Mouse (Mus musculus) embryonic facial prominence, embryonic 12.5 days (tissue): Measurements from ENCODE around the gene A630001G21Rik. TPM values are rescaled to one million over a fixed set of nuclear protein-coding genes. Genes with fewer than 3 reads are reported as not detected.

Experiments
- ATAC-seq: fragments of 200-750 bp; cut with Nextera tagmentation; 2 replicates; pipeline ENCODE4 v1.8.0; 2017; ENCODE audit not compliant: insufficient number of reproducible peaks, insufficient read depth, low FRiP score, low TSS enrichment
- H3K27ac ChIP-seq: fragments of 300-500 bp; sonication (generic); 2 replicates; pipeline ENCODE4 v1.5.1; 2016; ENCODE audit warnings: mild to moderate bottlenecking
- H3K27me3 ChIP-seq: fragments of 300-500 bp; sonication (generic); 2 replicates; pipeline ENCODE4 v1.6.1; 2016; ENCODE audit warnings: mild to moderate bottlenecking, moderate library complexity
- H3K36me3 ChIP-seq: fragments of 300-500 bp; sonication (generic); 2 replicates; pipeline ENCODE4 v1.6.1; 2016; ENCODE audit warnings: mild to moderate bottlenecking
- H3K4me1 ChIP-seq: fragments of 300-500 bp; sonication (generic); 2 replicates; pipeline ENCODE4 v1.6.1; 2016
- H3K4me2 ChIP-seq: fragments of 300-500 bp; sonication (generic); replicated peaks from 2 replicates; pipeline ENCODE4 v1.6.1; 2016; ENCODE audit warnings: mild to moderate bottlenecking, moderate library complexity
- H3K4me3 ChIP-seq: fragments of 300-500 bp; sonication (generic); 2 replicates; pipeline ENCODE4 v1.5.1; 2016; ENCODE audit warnings: mild to moderate bottlenecking
- H3K9ac ChIP-seq: fragments of 300-500 bp; sonication (generic); 2 replicates; pipeline ENCODE4 v1.6.1; 2016; ENCODE audit warnings: mild to moderate bottlenecking, moderate library complexity
- H3K9me3 ChIP-seq: fragments of 300-500 bp; sonication (generic); 2 replicates; pipeline ENCODE4 v1.6.1; 2016; ENCODE audit warnings: mild to moderate bottlenecking, moderate library complexity
- WGBS: fragments of 180-500 bp; shearing (Covaris S2); methylation state at CpG from one replicate; pipeline ENCODE4 v1.1.7; 2016; 5-methylcytosine and 5-hydroxymethylcytosine counted together
- polyA plus RNA-seq: library from polyadenylated mRNA; unstranded; fragments of >200 nt; fragmentation: Nextera tagmentation; extraction: Ambion mirVana; gene quantifications from 2 replicates; pipeline ENCODE4 v1.2.1, GENCODE M21; 2016

Gene A630001G21Rik
- polyA plus RNA-seq, 1 experiment from 2014 or later, result 1.7 TPM

GRCm38 (mm10) chr1:85795196-85795595 lies 16.8 kb upstream of the A630001G21Rik start:
- Histone ChIP-seq H3K4me3 (0 out of 2 replicates have a peak overlapping the region, but pooled peaks have one; percentile 2), H3K9ac (no peak overlapping the region), H3K9me3 (no peaks in the 10 kb centered on the region), H3K4me1 (peaks cover 3% of the 10 kb centered on the region; the same call in 1 of the 2 replicates), H3K4me2 (peak overlapping the region; percentile 5; the same call in 1 of the 2 replicates), H3K27ac (no peak overlapping the region), H3K27me3 (no peaks in the 10 kb centered on the region), H3K36me3 (no peaks in the 10 kb centered on the region)
- ATAC-seq, result no peak
- 71% methylated on average over 3 of the region's 3 CpGs for WGBS

- Histone ChIP-seq H3K36me3 (no peaks in the 10 kb centered on the region), H3K4me1 (peaks cover 3% of the 10 kb centered on the region; the same call in 1 of the 2 replicates), H3K9ac (peak overlapping the region; percentile 97), H3K27me3 (no peaks in the 10 kb centered on the region), H3K4me3 (peak overlapping the region; percentile 97), H3K9me3 (no peaks in the 10 kb centered on the region), H3K4me2 (peak overlapping the region; percentile 75), H3K27ac (peak overlapping the region; percentile 94)
- no peak for ATAC-seq
- WGBS, result under 1% methylated on average over 38 of the region's 38 CpGs
Measured at GRCm38 (mm10) chr1:85794106-85794771, 15.8 kb upstream of the A630001G21Rik start.

- peaks cover 3% of the 10 kb centered on the region; the same call in 1 of the 2 replicates for H3K4me1 ChIP-seq
- peak; percentile 94 for ATAC-seq
- WGBS, result under 1% methylated on average over 90 of the region's 118 CpGs
Measured at GRCm38 (mm10) chr1:85793208-85794105, 15.0 kb upstream of the A630001G21Rik start, which contains the start of gene Cab39. Gene Cab39 (plus strand): TSS chr1:85793441.

GRCm38 (mm10) chr1:85791476-85791875 lies 13.0 kb upstream of the A630001G21Rik start:
- H3K4me1 ChIP-seq, result peaks cover 3% of the 10 kb centered on the region; the same call in 1 of the 2 replicates
- no peak overlapping the region for H3K9ac ChIP-seq
- no peak for ATAC-seq
- H3K27me3 ChIP-seq, result no peaks in the 10 kb centered on the region
- no peak overlapping the region for H3K4me3 ChIP-seq
- H3K27ac ChIP-seq, result no peak overlapping the region
- no peak overlapping the region for H3K4me2 ChIP-seq
- no peaks in the 10 kb centered on the region for H3K9me3 ChIP-seq
- H3K36me3 ChIP-seq, result no peaks in the 10 kb centered on the region
- WGBS, result 91% methylated on average over 3 of the region's 3 CpGs

More at GRCm38 (mm10) chr1:85793208-85794105, 15.0 kb upstream of the A630001G21Rik start, which contains the start of gene Cab39:
- Histone ChIP-seq H3K9me3 (no peaks in the 10 kb centered on the region), H3K9ac (peak within 1 kb of the TSS; percentile 97), H3K4me3 (peak within 1 kb of the TSS; percentile 97), H3K36me3 (no peaks in the 10 kb centered on the region), H3K4me2 (peak within 1 kb of the TSS; percentile 75), H3K27ac (peak within 1 kb of the TSS; percentile 94), H3K27me3 (no peaks in the 10 kb centered on the region)

- H3K4me3 ChIP-seq, result no peak overlapping the region
- no peaks in the 10 kb centered on the region for H3K36me3 ChIP-seq
- no peaks in the 10 kb centered on the region for H3K27me3 ChIP-seq
- peaks cover 3% of the 10 kb centered on the region; the same call in 1 of the 2 replicates for H3K4me1 ChIP-seq
- H3K9me3 ChIP-seq, result no peaks in the 10 kb centered on the region
- WGBS, result 85% methylated on average over 3 of the region's 3 CpGs
- H3K4me2 ChIP-seq, result no peak overlapping the region
- H3K27ac ChIP-seq, result no peak overlapping the region
- no peak for ATAC-seq
- H3K9ac ChIP-seq, result no peak overlapping the region
Measured at GRCm38 (mm10) chr1:85790565-85790964, 12.1 kb upstream of the A630001G21Rik start.

- no peak overlapping the region for H3K4me2 ChIP-seq
- H3K4me3 ChIP-seq, result no peak overlapping the region
- H3K36me3 ChIP-seq, result no peaks in the 10 kb centered on the region
- no peak overlapping the region for H3K27ac ChIP-seq
- 75% methylated on average over 4 of the region's 4 CpGs for WGBS
- no peaks in the 10 kb centered on the region for H3K9me3 ChIP-seq
- H3K27me3 ChIP-seq, result no peaks in the 10 kb centered on the region
- H3K4me1 ChIP-seq, result 0 out of 2 replicates have a peak, but pooled peaks cover 2% of the 10 kb centered on the region
- no peak for ATAC-seq
- H3K9ac ChIP-seq, result no peak overlapping the region
Measured at GRCm38 (mm10) chr1:85779428-85780180, 1.2 kb upstream of the A630001G21Rik start.

- no peak for ATAC-seq
- WGBS, result 62% methylated on average over 3 of the region's 3 CpGs
Measured at GRCm38 (mm10) chr1:85779012-85779411, 569 bp upstream of the A630001G21Rik start.

GRCm38 (mm10) chr1:85776154-85776553 lies 2.3 kb downstream of the A630001G21Rik start:
- no peak for ATAC-seq
- WGBS, result 42% methylated on average over 10 of the region's 10 CpGs
- Histone ChIP-seq H3K27me3 (no peaks in the 10 kb centered on the region), H3K4me3 (no peak overlapping the region), H3K9ac (no peak overlapping the region), H3K9me3 (no peaks in the 10 kb centered on the region), H3K4me1 (0 out of 2 replicates have a peak, but pooled peaks cover 2% of the 10 kb centered on the region), H3K4me2 (no peak overlapping the region), H3K36me3 (no peaks in the 10 kb centered on the region), H3K27ac (no peak overlapping the region)

More at GRCm38 (mm10) chr1:85779012-85779411, 569 bp upstream of the A630001G21Rik start:
- no peaks in the 10 kb centered on the region for H3K9me3 ChIP-seq
- H3K27ac ChIP-seq, result no peak overlapping the region
- H3K27me3 ChIP-seq, result no peaks in the 10 kb centered on the region
- H3K4me1 ChIP-seq, result 0 out of 2 replicates have a peak, but pooled peaks cover 2% of the 10 kb centered on the region
- H3K4me3 ChIP-seq, result no peak overlapping the region
- H3K9ac ChIP-seq, result no peak overlapping the region
- no peaks in the 10 kb centered on the region for H3K36me3 ChIP-seq
- H3K4me2 ChIP-seq, result no peak overlapping the region

- H3K27ac ChIP-seq, result no peak overlapping the region
- no peak overlapping the region for H3K4me2 ChIP-seq
- no peaks in the 10 kb centered on the region for H3K27me3 ChIP-seq
- WGBS, result 95% methylated on average over 7 of the region's 7 CpGs
- H3K4me1 ChIP-seq, result 0 out of 2 replicates have a peak, but pooled peaks cover 2% of the 10 kb centered on the region
- ATAC-seq, result no peak
- no peaks in the 10 kb centered on the region for H3K36me3 ChIP-seq
- no peaks in the 10 kb centered on the region for H3K9me3 ChIP-seq
- no peak overlapping the region for H3K9ac ChIP-seq
- no peak overlapping the region for H3K4me3 ChIP-seq
Measured at GRCm38 (mm10) chr1:85775136-85775535, 3.3 kb downstream of the A630001G21Rik start.

GRCm38 (mm10) chr1:85771976-85772375 lies 6.5 kb downstream of the A630001G21Rik start:
- H3K4me2 ChIP-seq, result no peak overlapping the region
- ATAC-seq, result no peak
- no peaks in the 10 kb centered on the region for H3K36me3 ChIP-seq
- H3K4me3 ChIP-seq, result no peak overlapping the region
- WGBS, result 80% methylated on average over 3 of the region's 3 CpGs
- H3K27me3 ChIP-seq, result no peaks in the 10 kb centered on the region
- H3K9me3 ChIP-seq, result no peaks in the 10 kb centered on the region
- H3K4me1 ChIP-seq, result 0 out of 2 replicates have a peak, but pooled peaks cover 2% of the 10 kb centered on the region
- no peak overlapping the region for H3K9ac ChIP-seq
- H3K27ac ChIP-seq, result no peak overlapping the region

- Histone ChIP-seq H3K9me3 (no peaks in the 10 kb centered on the region), H3K4me2 (no peak overlapping the region), H3K9ac (no peak overlapping the region), H3K4me1 (no peaks in the 10 kb centered on the region), H3K27ac (no peak overlapping the region), H3K27me3 (no peaks in the 10 kb centered on the region), H3K36me3 (no peaks in the 10 kb centered on the region), H3K4me3 (no peak overlapping the region)
- no peak for ATAC-seq
- WGBS, result 69% methylated on average over 1 of the region's 1 CpGs
Measured at GRCm38 (mm10) chr1:85767754-85768153, 10.7 kb downstream of the A630001G21Rik start.
